Mouse (Mus musculus) intestine, embryonic 14.5 days (tissue): Measurements from ENCODE around the gene 1700007K13Rik. TPM values are rescaled to one million over a fixed set of nuclear protein-coding genes. Genes with fewer than 3 reads are reported as not detected.

Source experiments
- ATAC-seq: fragments of 200-750 bp; cut with Nextera tagmentation; replicated peaks from 2 replicates; pipeline ENCODE4 v1.8.0; 2017; ENCODE audit warnings: low read depth, moderate number of reproducible peaks, moderate TSS enrichment, moderate library complexity; ENCODE audit not compliant: low FRiP score, low TSS enrichment
- DNase-seq: peaks from one replicate; pipeline ENCODE4 v3.0.0-alpha.2; 2018; ENCODE audit warnings: low spot score
- H3K27ac ChIP-seq: fragments of 300-500 bp; sonication (generic); 2 replicates; pipeline ENCODE4 v1.5.1; 2014; ENCODE audit warnings: low read depth, mild to moderate bottlenecking, control low read depth
- H3K27me3 ChIP-seq: fragments of 300-500 bp; sonication (generic); replicated peaks from 2 replicates; pipeline ENCODE4 v1.6.1; 2014; ENCODE audit warnings: low read length, control low read depth; ENCODE audit not compliant: control insufficient read depth, insufficient read depth
- H3K36me3 ChIP-seq: fragments of 300-500 bp; sonication (generic); 2 replicates; pipeline ENCODE4 v1.6.1; 2014; ENCODE audit warnings: low read length, control low read depth; ENCODE audit not compliant: control insufficient read depth, insufficient read depth
- H3K4me1 ChIP-seq: fragments of 300-500 bp; sonication (generic); replicated peaks from 2 replicates; pipeline ENCODE4 v1.6.1; 2014; ENCODE audit warnings: low read length, control low read depth, mixed read lengths; ENCODE audit not compliant: control insufficient read depth, insufficient read depth
- H3K4me2 ChIP-seq: fragments of 300-500 bp; sonication (generic); 2 replicates; pipeline ENCODE4 v1.6.1; 2014; ENCODE audit warnings: low read length
- H3K4me3 ChIP-seq: fragments of 300-500 bp; sonication (generic); 2 replicates; pipeline ENCODE4 v1.5.1; 2014; ENCODE audit warnings: low read depth, low read length, control low read depth, mixed read lengths
- H3K9ac ChIP-seq: fragments of 300-500 bp; sonication (generic); 2 replicates; pipeline ENCODE4 v1.6.1; 2014; ENCODE audit warnings: mild to moderate bottlenecking, low read length
- H3K9me3 ChIP-seq: fragments of 300-500 bp; sonication (generic); 2 replicates; pipeline ENCODE4 v1.6.1; 2016; ENCODE audit warnings: low read length, control low read depth; ENCODE audit not compliant: control insufficient read depth
- WGBS: fragments of 180-500 bp; shearing (Covaris S2); extraction: QIAGEN DNeasy Blood & Tissue Kit; methylation state at CpG from one replicate; pipeline ENCODE4 v1.1.7; 2014; 5-methylcytosine and 5-hydroxymethylcytosine counted together
- polyA plus RNA-seq: library from polyadenylated mRNA; unstranded; fragments of >200 nt; fragmentation: Nextera tagmentation; extraction: Ambion mirVana; gene quantifications from 2 replicates; pipeline ENCODE4 v1.2.1, GENCODE M21; 2014

1700007K13Rik gene
- polyA plus RNA-seq, 1 experiment from 2014 or later, result 0.28 TPM

GRCm38 (mm10) chr2:28416511-28416910 lies 49.6 kb downstream of the 1700007K13Rik start:
- 83% methylated on average over 1 of the region's 1 CpGs for WGBS
- Histone ChIP-seq H3K27me3 (no peaks in the 10 kb centered on the region), H3K4me2 (no peak overlapping the region), H3K4me3 (no peak overlapping the region), H3K9ac (no peak overlapping the region), H3K27ac (no peak overlapping the region), H3K4me1 (no peaks in the 10 kb centered on the region), H3K9me3 (no peaks in the 10 kb centered on the region), H3K36me3 (no peaks in the 10 kb centered on the region)
- ATAC-seq (no peak), DNase-seq (no peak)

GRCm38 (mm10) chr2:28415387-28416024 lies 50.6 kb downstream of the 1700007K13Rik start:
- no peak for DNase-seq
- no peak for ATAC-seq
- H3K27ac ChIP-seq, result no peak overlapping the region

DNA sequence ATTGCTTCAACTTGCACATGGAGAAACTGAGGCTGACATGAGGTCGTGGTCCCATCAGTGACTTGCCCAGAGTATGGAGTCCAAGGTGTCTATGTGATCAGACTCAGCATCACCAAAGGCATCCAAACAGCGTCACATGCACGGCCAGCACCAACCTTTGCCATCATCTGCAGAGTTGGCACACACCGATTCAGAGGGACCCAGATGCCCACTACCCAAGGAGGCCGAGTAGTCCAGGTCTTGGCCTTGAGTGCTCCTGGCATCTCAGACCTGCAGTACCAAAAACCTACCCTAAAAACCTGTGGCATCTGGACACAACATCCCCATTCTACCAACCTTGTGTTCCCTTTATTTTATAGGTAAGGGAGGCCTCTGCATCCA lies 51.4 kb downstream of the 1700007K13Rik start:
- WGBS, result 89% methylated on average over 5 of the region's 5 CpGs

More at GRCm38 (mm10) chr2:28415387-28416024, 50.6 kb downstream of the 1700007K13Rik start:
- H3K9ac ChIP-seq, result no peak overlapping the region
- WGBS, result 78% methylated on average over 10 of the region's 10 CpGs
- H3K36me3 ChIP-seq, result no peaks in the 10 kb centered on the region
- H3K4me3 ChIP-seq, result no peak overlapping the region
- no peaks in the 10 kb centered on the region for H3K4me1 ChIP-seq
- H3K27me3 ChIP-seq, result no peaks in the 10 kb centered on the region
- H3K4me2 ChIP-seq, result no peak overlapping the region
- H3K9me3 ChIP-seq, result no peaks in the 10 kb centered on the region

GRCm38 (mm10) chr2:28414116-28414756 lies 51.9 kb downstream of the 1700007K13Rik start:
- Histone ChIP-seq H3K9me3 (no peaks in the 10 kb centered on the region), H3K27me3 (no peaks in the 10 kb centered on the region), H3K4me3 (no peak overlapping the region), H3K4me1 (no peaks in the 10 kb centered on the region), H3K27ac (no peak overlapping the region), H3K9ac (no peak overlapping the region), H3K36me3 (no peaks in the 10 kb centered on the region), H3K4me2 (no peak overlapping the region)
- DNase-seq, result no peak
- no peak for ATAC-seq
- 88% methylated on average over 5 of the region's 5 CpGs for WGBS

More for the DNA sequence above, 51.4 kb downstream of the 1700007K13Rik start:
- H3K4me3 ChIP-seq, result no peak overlapping the region
- DNase-seq (no peak), ATAC-seq (no peak)
- no peak overlapping the region for H3K9ac ChIP-seq
- no peaks in the 10 kb centered on the region for H3K36me3 ChIP-seq
- no peaks in the 10 kb centered on the region for H3K27me3 ChIP-seq
- no peaks in the 10 kb centered on the region for H3K4me1 ChIP-seq
- no peaks in the 10 kb centered on the region for H3K9me3 ChIP-seq
- H3K27ac ChIP-seq, result no peak overlapping the region
- no peak overlapping the region for H3K4me2 ChIP-seq

GRCm38 (mm10) chr2:28412936-28413335 lies 53.2 kb downstream of the 1700007K13Rik start:
- Histone ChIP-seq H3K9ac (no peak overlapping the region), H3K4me1 (no peaks in the 10 kb centered on the region), H3K9me3 (no peaks in the 10 kb centered on the region), H3K36me3 (no peaks in the 10 kb centered on the region), H3K4me3 (no peak overlapping the region), H3K27me3 (no peaks in the 10 kb centered on the region), H3K4me2 (no peak overlapping the region), H3K27ac (no peak overlapping the region)
- WGBS, result 84% methylated on average over 6 of the region's 6 CpGs
- DNase-seq, result no peak
- no peak for ATAC-seq

Other genes with a start within 250 kb of the 1700007K13Rik start
- gene Ppp1r26, start 19.5 kb downstream of the 1700007K13Rik start, polyA plus RNA-seq, result 4.5 and 5.2 TPM in 2 replicates
- 64.4 and 69.1 TPM in 2 replicates for gene Mrps2, start 1.7 kb upstream of the 1700007K13Rik start, polyA plus RNA-seq
- 4.7 and 5.2 TPM in 2 replicates for gene Gbgt1, start 30.6 kb upstream of the 1700007K13Rik start, polyA plus RNA-seq
- gene Gm10134, start 39.8 kb upstream of the 1700007K13Rik start, polyA plus RNA-seq, result 6.4 and 15.5 TPM in 2 replicates
- gene Ralgds, start 46.8 kb upstream of the 1700007K13Rik start, polyA plus RNA-seq, result 38.7 and 40.6 TPM in 2 replicates
- 67.3 TPM in 1 of 2 replicates, not detected in the other for gene Cel, start 97.1 kb upstream of the 1700007K13Rik start, polyA plus RNA-seq
- 30.4 and 30.5 TPM in 2 replicates for gene Gtf3c5, start 117.4 kb upstream of the 1700007K13Rik start, polyA plus RNA-seq
- gene Gfi1b, start 155.7 kb upstream of the 1700007K13Rik start, polyA plus RNA-seq, result 0.27 TPM in 1 of 2 replicates, not detected in the other
- gene Tsc1, start 174.9 kb upstream of the 1700007K13Rik start, polyA plus RNA-seq, result 17.2 and 19.4 TPM in 2 replicates
- gene Spaca9, start 233.4 kb upstream of the 1700007K13Rik start, polyA plus RNA-seq, result 1.3 and 1.6 TPM in 2 replicates
- gene Ak8, start 233.8 kb upstream of the 1700007K13Rik start, polyA plus RNA-seq, result 0.19 and 1.3 TPM in 2 replicates